Mouse (Mus musculus) midbrain, embryonic 15.5 days (tissue): Measurements from ENCODE around the gene Tpd52l1. TPM values are rescaled to one million over a fixed set of nuclear protein-coding genes. Genes with fewer than 3 reads are reported as not detected.
"Not testable (repeated sequence)": the region's sequence is repeated elsewhere in the genome, so short reads cannot be mapped to it uniquely, and the experiment has no call there.

Source experiments
- ATAC-seq: fragments of 200-750 bp; cut with Nextera tagmentation; replicated peaks from 2 replicates; pipeline ENCODE4 v1.8.0; 2017; ENCODE audit warnings: moderate TSS enrichment
- H3K27ac ChIP-seq: fragments of 300-500 bp; sonication (generic); 2 replicates; pipeline ENCODE4 v1.5.1; 2015; ENCODE audit warnings: mild to moderate bottlenecking, inconsistent platforms
- H3K27me3 ChIP-seq: fragments of 300-500 bp; sonication (generic); replicated peaks from 2 replicates; pipeline ENCODE4 v1.6.1; 2015; ENCODE audit warnings: inconsistent platforms
- H3K36me3 ChIP-seq: fragments of 300-500 bp; sonication (generic); replicated peaks from 2 replicates; pipeline ENCODE4 v1.6.1; 2015; ENCODE audit warnings: inconsistent platforms
- H3K4me1 ChIP-seq: fragments of 300-500 bp; sonication (generic); 2 replicates; pipeline ENCODE4 v1.6.1; 2015; ENCODE audit warnings: inconsistent platforms
- H3K4me2 ChIP-seq: fragments of 300-500 bp; sonication (generic); 2 replicates; pipeline ENCODE4 v1.6.1; 2015; ENCODE audit warnings: inconsistent platforms, mild to moderate bottlenecking, moderate library complexity
- H3K4me3 ChIP-seq: fragments of 300-500 bp; sonication (generic); 2 replicates; pipeline ENCODE4 v1.5.1; 2015; ENCODE audit warnings: mild to moderate bottlenecking, inconsistent platforms
- H3K9ac ChIP-seq: fragments of 300-500 bp; sonication (generic); 2 replicates; pipeline ENCODE4 v1.6.1; 2015; ENCODE audit warnings: mild to moderate bottlenecking, inconsistent platforms
- H3K9me3 ChIP-seq: fragments of 300-500 bp; sonication (generic); 2 replicates; pipeline ENCODE4 v1.6.1; 2016; ENCODE audit warnings: inconsistent platforms
- WGBS: fragments of 180-500 bp; shearing (Covaris S2); methylation state at CpG from one replicate; pipeline ENCODE4 v1.1.7; 2015; ENCODE audit warnings: mixed read lengths; 5-methylcytosine and 5-hydroxymethylcytosine counted together
- polyA plus RNA-seq: library from polyadenylated mRNA; unstranded; fragments of >200 nt; fragmentation: Nextera tagmentation; extraction: Ambion mirVana; gene quantifications from 2 replicates; pipeline ENCODE4 v1.2.1, GENCODE M21; 2015

Tpd52l1 gene
- polyA plus RNA-seq, 1 experiment from 2014 or later, result 45.9 TPM

GRCm38 (mm10) chr10:31392990-31393389 is 52.8 kb downstream of the Tpd52l1 start:
- no peaks in the 10 kb centered on the region for H3K27me3 ChIP-seq
- H3K4me2 ChIP-seq, result no peak overlapping the region
- no peaks in the 10 kb centered on the region for H3K4me1 ChIP-seq
- H3K4me3 ChIP-seq, result no peak overlapping the region
- no peaks in the 10 kb centered on the region for H3K36me3 ChIP-seq
- H3K9ac ChIP-seq, result no peak overlapping the region
- ATAC-seq, result no peak
- no peak overlapping the region for H3K27ac ChIP-seq
- WGBS, result 55% methylated on average over 1 of the region's 1 CpGs
- H3K9me3 ChIP-seq, result no peaks in the 10 kb centered on the region

GRCm38 (mm10) chr10:31390777-31391395 is 54.9 kb downstream of the Tpd52l1 start:
- H3K9ac ChIP-seq, result no peak overlapping the region
- 87% methylated on average over 4 of the region's 4 CpGs for WGBS
- H3K36me3 ChIP-seq, result no peaks in the 10 kb centered on the region
- H3K27me3 ChIP-seq, result no peaks in the 10 kb centered on the region
- H3K27ac ChIP-seq, result no peak overlapping the region
- no peaks in the 10 kb centered on the region for H3K4me1 ChIP-seq
- ATAC-seq, result no peak
- no peaks in the 10 kb centered on the region for H3K9me3 ChIP-seq
- H3K4me3 ChIP-seq, result no peak overlapping the region
- no peak overlapping the region for H3K4me2 ChIP-seq

- not testable (repeated sequence) for H3K36me3 ChIP-seq, H3K9ac ChIP-seq, ATAC-seq, H3K4me3 ChIP-seq, H3K4me2 ChIP-seq, H3K4me1 ChIP-seq, H3K9me3 ChIP-seq, H3K27ac ChIP-seq, H3K27me3 ChIP-seq
- 92% methylated on average over 1 of the region's 1 CpGs for WGBS
Observed at GRCm38 (mm10) chr10:31388566-31388965, 57.2 kb downstream of the Tpd52l1 start.

- not testable (repeated sequence) for H3K9me3 ChIP-seq, H3K4me1 ChIP-seq, H3K9ac ChIP-seq, H3K27ac ChIP-seq, H3K4me2 ChIP-seq, ATAC-seq, H3K27me3 ChIP-seq, H3K36me3 ChIP-seq, H3K4me3 ChIP-seq
- WGBS, result 6% methylated on average over 4 of the region's 5 CpGs
Observed at GRCm38 (mm10) chr10:31370200-31370599, 75.6 kb downstream of the Tpd52l1 start.

- no peak overlapping the region for H3K9ac ChIP-seq
- H3K4me1 ChIP-seq, result no peaks in the 10 kb centered on the region
- no peak overlapping the region for H3K4me2 ChIP-seq
- ATAC-seq, result no peak
- H3K27ac ChIP-seq, result no peak overlapping the region
- 85% methylated on average over 4 of the region's 4 CpGs for whole genome bisulfite sequencing
- H3K27me3 ChIP-seq, result no peaks in the 10 kb centered on the region
- no peaks in the 10 kb centered on the region for H3K36me3 ChIP-seq
- H3K9me3 ChIP-seq, result no peaks in the 10 kb centered on the region
- H3K4me3 ChIP-seq, result no peak overlapping the region
Observed at GRCm38 (mm10) chr10:31359749-31360148, 86.0 kb downstream of the Tpd52l1 start.

- no peaks in the 10 kb centered on the region for H3K27me3 ChIP-seq
- H3K27ac ChIP-seq, result no peak overlapping the region
- H3K4me1 ChIP-seq, result no peaks in the 10 kb centered on the region
- 74% methylated on average over 7 of the region's 7 CpGs for WGBS
- H3K4me2 ChIP-seq, result no peak overlapping the region
- no peak overlapping the region for H3K9ac ChIP-seq
- H3K4me3 ChIP-seq, result no peak overlapping the region
- no peaks in the 10 kb centered on the region for H3K36me3 ChIP-seq
- no peak for ATAC-seq
- H3K9me3 ChIP-seq, result no peaks in the 10 kb centered on the region
Observed at GRCm38 (mm10) chr10:31354886-31355461, 90.8 kb downstream of the Tpd52l1 start.

GRCm38 (mm10) chr10:31354141-31354540 is 91.6 kb downstream of the Tpd52l1 start:
- Histone ChIP-seq H3K4me3 (no peak overlapping the region), H3K27me3 (no peaks in the 10 kb centered on the region), H3K9me3 (no peaks in the 10 kb centered on the region), H3K9ac (no peak overlapping the region), H3K4me2 (no peak overlapping the region), H3K4me1 (no peaks in the 10 kb centered on the region), H3K27ac (no peak overlapping the region), H3K36me3 (no peaks in the 10 kb centered on the region)
- ATAC-seq, result no peak
- 89% methylated on average over 2 of the region's 2 CpGs for WGBS

GRCm38 (mm10) chr10:31352845-31353427 is 92.8 kb downstream of the Tpd52l1 start:
- H3K9me3 ChIP-seq, result no peaks in the 10 kb centered on the region
- H3K4me1 ChIP-seq, result no peaks in the 10 kb centered on the region
- no peak overlapping the region for H3K27ac ChIP-seq
- ATAC-seq, result peak; percentile 89
- no peaks in the 10 kb centered on the region for H3K27me3 ChIP-seq
- 50% methylated on average over 1 of the region's 1 CpGs for WGBS
- no peak overlapping the region for H3K4me2 ChIP-seq
- H3K4me3 ChIP-seq, result no peak overlapping the region
- H3K9ac ChIP-seq, result no peak overlapping the region
- H3K36me3 ChIP-seq, result no peaks in the 10 kb centered on the region

- Histone ChIP-seq H3K9me3 (no peaks in the 10 kb centered on the region), H3K4me2 (no peak overlapping the region), H3K4me1 (no peaks in the 10 kb centered on the region), H3K27me3 (no peaks in the 10 kb centered on the region), H3K9ac (no peak overlapping the region), H3K27ac (no peak overlapping the region), H3K4me3 (no peak overlapping the region), H3K36me3 (no peaks in the 10 kb centered on the region)
- ATAC-seq, result no peak
- 87% methylated on average over 2 of the region's 2 CpGs for WGBS
Observed at GRCm38 (mm10) chr10:31351056-31351455, 94.7 kb downstream of the Tpd52l1 start.

- no peak overlapping the region for H3K4me2 ChIP-seq
- no peak overlapping the region for H3K27ac ChIP-seq
- no peaks in the 10 kb centered on the region for H3K27me3 ChIP-seq
- no peak overlapping the region for H3K9ac ChIP-seq
- no peak for ATAC-seq
- no peak overlapping the region for H3K4me3 ChIP-seq
- no peaks in the 10 kb centered on the region for H3K36me3 ChIP-seq
- no peaks in the 10 kb centered on the region for H3K4me1 ChIP-seq
- no peaks in the 10 kb centered on the region for H3K9me3 ChIP-seq
- WGBS, result 87% methylated on average over 8 of the region's 8 CpGs
Observed at GRCm38 (mm10) chr10:31346401-31346800, 99.4 kb downstream of the Tpd52l1 start.

- H3K36me3 ChIP-seq, result no peaks in the 10 kb centered on the region
- no peak overlapping the region for H3K4me2 ChIP-seq
- no peak overlapping the region for H3K27ac ChIP-seq
- 86% methylated on average over 5 of the region's 5 CpGs for WGBS
- no peaks in the 10 kb centered on the region for H3K4me1 ChIP-seq
- H3K27me3 ChIP-seq, result no peaks in the 10 kb centered on the region
- ATAC-seq, result no peak
- no peak overlapping the region for H3K9ac ChIP-seq
- H3K4me3 ChIP-seq, result no peak overlapping the region
- no peaks in the 10 kb centered on the region for H3K9me3 ChIP-seq
Observed at GRCm38 (mm10) chr10:31336432-31336831, 109.3 kb downstream of the Tpd52l1 start.

- Histone ChIP-seq H3K4me3 (no peak overlapping the region), H3K27ac (no peak overlapping the region), H3K9ac (no peak overlapping the region), H3K4me2 (no peak overlapping the region), H3K27me3 (no peaks in the 10 kb centered on the region), H3K4me1 (no peaks in the 10 kb centered on the region), H3K9me3 (no peaks in the 10 kb centered on the region), H3K36me3 (no peaks in the 10 kb centered on the region)
- ATAC-seq, result peak; percentile 42
- 86% methylated on average over 4 of the region's 4 CpGs for WGBS
Observed at GRCm38 (mm10) chr10:31331225-31331775, 114.5 kb downstream of the Tpd52l1 start.
